Mouse (Mus musculus) urinary bladder, adult 2 months (tissue): ENCODE results near the gene Gm4924. TPM values are rescaled to one million over a fixed set of nuclear protein-coding genes. Genes with fewer than 3 reads are reported as not detected.

ENCODE experiments used
- DNase-seq: peaks from one replicate; pipeline ENCODE4 v3.0.0; 2022; ENCODE audit warnings: low spot score
- polyA plus RNA-seq: library from polyadenylated mRNA; depleted of rRNA; stranded (reverse); fragments of >200 nt; gene quantifications from 2 replicates; pipeline ENCODE4 v1.2.3, GENCODE M21; 2012; rRNA removed

The Gm4924 gene
- 5.5 and 5.7 TPM in 2 replicates for polyA plus RNA-seq

DNA sequence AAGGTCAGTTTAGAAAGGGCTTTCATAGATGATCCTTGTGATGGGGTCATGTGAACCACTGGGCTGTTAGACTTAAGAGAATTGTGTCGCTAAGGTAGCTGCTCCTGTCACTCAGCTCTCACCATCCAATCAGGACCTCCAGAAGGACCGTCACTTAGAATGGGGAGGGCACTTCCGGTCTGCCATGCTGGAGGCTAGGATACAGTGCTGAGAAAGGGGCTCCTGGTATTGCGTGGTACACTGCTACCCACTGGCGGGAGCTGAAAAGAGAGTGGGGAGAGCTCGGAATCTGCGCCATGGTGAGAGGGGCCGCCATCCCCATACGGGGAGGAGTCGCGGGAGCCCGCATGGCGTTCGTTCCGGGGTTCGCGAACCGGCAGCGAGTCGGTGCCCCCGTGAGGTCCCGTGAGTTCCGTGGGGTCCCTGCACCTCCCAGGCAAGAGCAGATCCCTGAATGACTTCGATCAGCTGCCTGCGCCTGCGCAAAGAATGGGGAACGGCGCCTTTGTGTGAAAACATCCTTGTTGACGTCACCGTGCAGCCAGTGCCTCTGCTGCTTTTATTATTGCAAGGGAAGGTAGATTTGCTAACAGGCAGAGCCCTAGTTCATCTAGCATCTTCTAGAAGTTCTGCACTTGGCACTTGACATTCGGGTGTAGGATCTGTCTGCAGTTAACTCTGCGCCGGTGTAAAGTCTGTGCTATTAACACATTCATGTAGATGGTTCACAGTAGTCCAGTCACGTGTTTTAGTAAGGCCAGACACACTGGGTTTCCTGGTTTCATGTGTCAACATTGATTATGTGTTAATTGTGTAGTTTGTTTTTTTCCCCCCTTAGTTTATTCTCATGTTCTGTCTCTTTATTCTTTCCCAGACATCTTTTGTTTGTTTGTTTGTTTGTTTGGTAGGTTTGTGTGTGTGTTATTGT is at the start of gene Gm4924:
Gene Gm4924, plus strand, starts transcription at position 173 of the 928 bp plus-strand sequence.
- DNase-seq, result peak; percentile 58

DNA sequence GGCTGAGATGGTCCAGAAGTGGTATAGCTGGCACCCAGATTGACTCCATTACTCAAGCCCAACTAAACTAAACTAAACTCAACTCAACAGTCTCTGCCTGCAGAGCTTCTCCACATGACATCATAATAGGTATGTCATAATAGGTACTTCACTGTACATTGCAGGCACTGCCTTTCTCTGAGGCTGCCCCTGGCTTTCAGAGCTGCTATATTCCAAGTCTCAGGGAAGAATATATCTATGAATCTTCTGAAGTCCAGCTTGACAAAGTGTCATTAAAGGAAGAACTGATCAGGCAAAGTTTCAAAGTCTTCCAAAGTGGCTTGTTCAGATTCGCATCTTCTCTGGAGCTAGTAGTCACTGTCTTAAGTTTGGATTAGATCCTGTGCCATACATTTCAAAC is 37.6 kb upstream of the Gm4924 start, which contains the start of gene 4932415D10Rik:
Gene 4932415D10Rik, minus strand, starts transcription at position 101 of the 400 bp plus-strand sequence.
- no peak for DNase-seq

DNA sequence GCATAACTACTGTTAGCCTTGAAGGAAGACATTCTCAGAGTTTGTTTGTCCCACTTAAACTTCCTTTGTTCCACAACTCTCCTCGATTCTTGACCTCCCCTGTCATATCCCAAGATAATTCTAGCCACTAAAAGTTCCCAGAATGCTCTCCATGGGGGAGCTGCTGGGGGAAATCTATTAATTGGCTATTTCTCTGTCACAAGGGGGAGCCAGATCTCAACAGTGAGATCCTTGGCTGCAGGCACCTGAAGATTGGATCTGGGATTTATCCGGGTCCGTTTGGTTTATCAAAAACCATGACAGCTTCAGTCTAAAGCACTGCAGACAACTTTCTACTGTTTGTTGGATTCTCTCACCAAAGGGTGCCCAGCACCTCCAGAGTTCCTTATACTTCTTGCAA is 33.9 kb upstream of the Gm4924 start:
- DNase-seq, result no peak

DNA sequence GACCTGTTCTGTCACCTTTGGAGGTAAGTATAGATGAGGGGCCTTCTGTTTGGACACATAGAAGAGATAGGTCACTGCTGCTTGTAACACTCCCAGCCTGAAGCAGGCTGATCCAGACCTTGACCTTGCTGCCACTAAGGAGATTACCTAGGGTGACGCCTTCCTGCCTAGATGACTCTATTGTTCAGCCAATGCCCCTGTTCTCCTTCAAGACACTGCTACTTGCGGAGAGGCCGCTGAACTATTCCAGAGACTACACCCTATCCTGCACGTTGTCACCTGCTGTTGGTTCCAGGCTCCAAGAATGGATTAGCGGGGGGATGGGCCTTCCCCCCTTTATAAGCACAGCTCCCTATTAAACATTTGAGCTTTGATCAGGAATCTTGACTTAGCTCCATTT is 24.2 kb upstream of the Gm4924 start:
- DNase-seq, result no peak

DNA sequence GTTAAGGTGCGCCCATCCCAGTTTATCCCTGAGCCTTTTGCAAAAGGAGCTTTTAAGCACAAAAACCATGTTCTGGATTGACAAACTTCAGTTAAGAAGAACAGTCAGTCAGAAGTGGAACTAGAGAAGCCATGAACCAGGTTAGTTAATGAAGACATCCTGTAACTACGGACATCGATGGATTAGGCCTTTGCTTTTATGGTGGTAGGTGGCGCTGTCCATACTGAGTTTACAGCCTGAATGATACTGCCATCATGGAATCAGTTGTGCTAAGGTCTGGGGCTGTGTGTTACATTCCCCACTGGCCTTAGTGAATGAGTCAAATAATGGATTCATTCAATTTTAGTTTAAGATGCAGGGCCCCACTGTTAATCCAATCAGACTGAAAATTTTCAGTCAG is 1.3 kb downstream of the Gm4924 start:
- no peak for DNase-seq

DNA sequence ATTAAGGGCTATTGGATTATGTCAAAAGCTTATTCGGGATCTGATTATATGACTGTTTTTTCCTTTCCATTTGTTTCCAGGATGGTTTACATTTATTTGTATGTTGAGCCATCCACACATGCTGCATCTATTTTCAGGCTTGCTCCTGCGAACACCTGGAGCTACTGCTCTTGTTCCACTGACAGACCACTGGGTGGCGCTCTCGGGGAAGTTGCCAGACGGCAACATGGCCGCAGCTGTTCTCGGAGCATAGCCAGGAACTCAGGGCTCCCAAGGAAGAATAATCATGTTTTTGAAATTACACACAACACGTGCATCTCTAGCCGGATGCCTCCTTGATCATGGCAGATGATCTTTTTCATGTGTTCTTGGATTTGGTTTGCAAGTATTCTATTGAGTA is 7.9 kb downstream of the Gm4924 start:
- DNase-seq, result no peak

DNA sequence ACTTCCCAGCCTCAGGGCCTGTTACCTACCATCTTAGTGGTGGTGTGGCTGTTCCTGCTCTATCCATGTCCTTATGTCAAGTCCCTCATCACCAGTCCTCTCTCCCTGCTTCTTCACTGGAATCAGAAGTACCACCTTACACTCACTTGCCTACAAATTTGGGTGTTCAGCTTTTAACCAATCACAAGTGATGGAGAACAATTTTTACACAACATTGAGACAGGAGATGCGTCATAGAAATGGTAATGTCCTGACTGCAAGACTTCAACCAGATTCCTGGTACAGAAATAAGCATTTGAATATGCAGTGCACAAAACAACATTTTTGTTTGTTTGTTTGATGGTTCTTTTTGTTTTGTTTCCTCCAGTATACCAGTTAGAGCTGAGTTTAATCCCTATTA is 28.9 kb downstream of the Gm4924 start:
- no peak for DNase-seq

DNA sequence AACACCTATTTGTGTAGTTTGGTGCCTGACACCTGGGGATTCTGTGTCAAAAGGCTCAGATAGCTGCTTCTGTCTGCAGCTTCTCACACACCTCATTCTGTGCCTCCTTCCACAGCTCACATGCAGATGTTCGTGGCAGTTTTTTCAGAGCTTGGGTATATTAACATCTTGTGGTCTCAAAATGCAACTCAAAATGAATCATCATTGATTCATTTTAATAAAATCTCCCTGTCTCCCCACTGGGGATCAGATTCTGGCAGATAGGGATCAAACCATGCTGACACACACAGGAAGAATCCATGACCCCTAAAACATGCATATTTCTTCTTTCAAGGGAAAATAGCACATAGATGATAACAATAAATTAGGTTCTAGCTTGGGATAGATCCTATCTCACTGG is 55.5 kb downstream of the Gm4924 start:
- DNase-seq, result no peak

DNA sequence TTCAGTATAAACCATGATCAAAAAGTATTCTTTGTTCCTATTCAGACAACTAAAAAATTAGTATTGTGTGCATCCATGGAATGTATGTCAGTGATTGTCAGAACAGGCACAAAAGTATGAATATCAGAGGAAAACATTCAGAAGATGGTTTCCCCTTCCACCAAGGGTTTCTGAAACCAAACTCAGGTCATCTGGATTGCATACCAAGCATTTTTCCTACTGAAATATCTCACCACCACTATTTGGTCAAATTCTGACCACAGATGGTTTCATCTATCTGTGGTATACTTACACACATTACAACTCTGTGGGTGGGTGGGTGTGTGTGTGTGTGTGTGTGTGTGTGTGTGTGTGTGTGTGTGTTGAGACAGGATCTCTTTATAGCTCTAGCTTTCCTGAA is 69.6 kb downstream of the Gm4924 start:
- DNase-seq, result no peak

Other genes starting within 250 kb of the Gm4924 start
- 3.5 and 3.7 TPM in 2 replicates for gene AU041133, start 226.2 kb upstream of the Gm4924 start, polyA plus RNA-seq
- gene Zfp938, start 113.0 kb upstream of the Gm4924 start, polyA plus RNA-seq, result 9.2 and 12.1 TPM in 2 replicates
- gene 4932415D10Rik, start 37.7 kb upstream of the Gm4924 start, polyA plus RNA-seq, result not detected in 2 replicates
- gene Gm1553, start 138.4 kb downstream of the Gm4924 start, polyA plus RNA-seq, result not detected in 2 replicates